Mouse (Mus musculus) myocyte (in vitro differentiated cells): ENCODE results near the gene Pklr. TPM values are rescaled to one million over a fixed set of nuclear protein-coding genes. Genes with fewer than 3 reads are reported as not detected.

Source experiments
- H3K27me3 ChIP-seq: one replicate; pipeline ENCODE4 v1.6.1; 2011; ENCODE audit not compliant: control insufficient read depth, insufficient read depth, insufficient read length
- H3K36me3 ChIP-seq: one replicate; pipeline ENCODE4 v1.6.1; 2011; ENCODE audit not compliant: control insufficient read depth, insufficient read depth
- H3K4me2 ChIP-seq: one replicate; pipeline ENCODE4 v1.6.1; 2011; ENCODE audit warnings: low read depth, control low read depth
- H3K4me3 ChIP-seq: one replicate; pipeline ENCODE4 v1.5.1; 2011; ENCODE audit warnings: mild to moderate bottlenecking, control low read depth, moderate library complexity
- H3K79me2 ChIP-seq: one replicate; pipeline ENCODE4 v1.6.1; 2011; ENCODE audit not compliant: control insufficient read depth, insufficient read depth
- H3ac ChIP-seq: one replicate; pipeline ENCODE4 v1.6.1; 2011; ENCODE audit not compliant: control insufficient read depth, insufficient read length
- CEBPB ChIP-seq: IDR thresholded peaks from 2 replicates; pipeline ENCODE4 v1.6.1; 2011; ENCODE audit warnings: mild to moderate bottlenecking, moderate library complexity; ENCODE audit not compliant: poor library complexity, insufficient read depth, severe bottlenecking
- E2F4 ChIP-seq: IDR thresholded peaks from one replicate; pipeline ENCODE4 v1.6.1; 2011; ENCODE audit warnings: mild to moderate bottlenecking, control low read depth, moderate library complexity; ENCODE audit not compliant: insufficient read depth
- MAX ChIP-seq: IDR thresholded peaks from one replicate; pipeline ENCODE4 v1.6.1; 2011; ENCODE audit warnings: low read depth, mild to moderate bottlenecking, control low read depth
- MYOD1 ChIP-seq, 3 experiments: IDR thresholded peaks; one replicate each; pipeline ENCODE4 v1.6.1; 2011; ENCODE audit warnings: control low read depth in 2 of 3, low read depth in 2 of 3, mild to moderate bottlenecking in 2 of 3, moderate library complexity in 1 of 3; ENCODE audit not compliant: insufficient read length in 2 of 3, control insufficient read depth in 1 of 3
- MYOG ChIP-seq, 3 experiments: IDR thresholded peaks; one replicate each; pipeline ENCODE4 v1.6.1; 2011; ENCODE audit warnings: control low read depth in 2 of 3, low read depth in 2 of 3, mild to moderate bottlenecking in 2 of 3; ENCODE audit not compliant: insufficient read length in 2 of 3, control insufficient read depth in 1 of 3, insufficient read depth in 1 of 3
- POLR2A ChIP-seq: IDR thresholded peaks from one replicate; pipeline ENCODE4 v1.6.1; 2011; ENCODE audit warnings: low read depth, mild to moderate bottlenecking, control low read depth, moderate library complexity; ENCODE audit not compliant: insufficient read length
- POLR2AphosphoS2 ChIP-seq: IDR thresholded peaks from one replicate; pipeline ENCODE4 v1.6.1; 2011; ENCODE audit warnings: low read depth, control low read depth; ENCODE audit not compliant: insufficient read length
- REST ChIP-seq: IDR thresholded peaks from one replicate; pipeline ENCODE4 v1.6.1; 2011; ENCODE audit warnings: mild to moderate bottlenecking, control low read depth, moderate library complexity; ENCODE audit not compliant: insufficient read depth, insufficient read length
- SRF ChIP-seq: IDR thresholded peaks from one replicate; pipeline ENCODE4 v1.6.1; 2011; ENCODE audit warnings: low read depth; ENCODE audit not compliant: control insufficient read depth, insufficient read length
- TCF12 ChIP-seq: IDR thresholded peaks from one replicate; pipeline ENCODE4 v1.6.1; 2011; ENCODE audit warnings: mild to moderate bottlenecking, control low read depth; ENCODE audit not compliant: poor library complexity, insufficient read depth, severe bottlenecking
- TCF3 ChIP-seq: IDR thresholded peaks from one replicate; pipeline ENCODE4 v1.6.1; 2011; ENCODE audit warnings: low read depth, control low read depth; ENCODE audit not compliant: insufficient read length
- USF1 ChIP-seq: IDR thresholded peaks from one replicate; pipeline ENCODE4 v1.6.1; 2011; ENCODE audit warnings: low read depth, mild to moderate bottlenecking, control low read depth, moderate library complexity
- polyA plus RNA-seq: library from polyadenylated mRNA; unstranded; fragments of >200 nt; fragmentation: generic; extraction: Trizol; gene quantifications from one replicate; pipeline ENCODE4 v1.2.1, GENCODE M21; 2012; ENCODE audit warnings: missing spikeins

The Pklr gene
- polyA plus RNA-seq, 1 experiment = not detected

GRCm38 (mm10) chr3:89178107-89178385 is 42.1 kb downstream of the Pklr start:
- Histone ChIP-seq H3K79me2 (peaks cover 14% of the 10 kb centered on the region), H3ac (peak overlapping the region; percentile 36), H3K4me3 (peak overlapping the region; percentile 87), H3K36me3 (peaks cover 27% of the 10 kb centered on the region), H3K27me3 (no peaks in the 10 kb centered on the region), H3K4me2 (peak overlapping the region; percentile 93)
- TF ChIP-seq E2F4 (no peak), POLR2A (peak; percentile 8), SRF (no peak)

- no peak overlapping the region for H3K4me3 ChIP-seq
- no peak overlapping the region for H3K4me2 ChIP-seq
Measured at GRCm38 (mm10) chr3:89179056-89179455, 43.1 kb downstream of the Pklr start.

GRCm38 (mm10) chr3:89181749-89182500 is 46.0 kb downstream of the Pklr start:
- Histone ChIP-seq H3K79me2 (peaks cover 14% of the 10 kb centered on the region), H3K4me2 (no peak overlapping the region), H3K36me3 (no peaks in the 10 kb centered on the region), H3ac (no peak overlapping the region), H3K27me3 (no peaks in the 10 kb centered on the region), H3K4me3 (no peak overlapping the region)
- no peak for TF ChIP-seq REST

More at GRCm38 (mm10) chr3:89179056-89179455, 43.1 kb downstream of the Pklr start:
- Histone ChIP-seq H3ac (no peak overlapping the region), H3K36me3 (peaks cover 17% of the 10 kb centered on the region), H3K79me2 (peaks cover 14% of the 10 kb centered on the region), H3K27me3 (no peaks in the 10 kb centered on the region)
- TF ChIP-seq E2F4 = no peak
- TF ChIP-seq POLR2A = no peak
- no peak for TF ChIP-seq USF1
- TF ChIP-seq REST = no peak
- TF ChIP-seq MYOD1 (IDR thresholded peaks at IDR 0.05; ENCODE audit: control insufficient read depth in 1 of 3, insufficient read length in 2 of 3, low read depth in 2 of 3) = no peak
- TF ChIP-seq MYOG (IDR thresholded peaks at IDR 0.05; ENCODE audit: control insufficient read depth in 1 of 3, insufficient read depth in 1 of 3, insufficient read length in 2 of 3, low read depth in 2 of 3) = no peak

- Histone ChIP-seq H3K79me2 (peaks cover 14% of the 10 kb centered on the region), H3K36me3 (no peaks in the 10 kb centered on the region), H3K27me3 (no peaks in the 10 kb centered on the region), H3K4me3 (peak overlapping the region; percentile 35), H3ac (peak overlapping the region; percentile 8), H3K4me2 (no peak overlapping the region)
- no peak for TF ChIP-seq MAX
- no peak for TF ChIP-seq POLR2A
- no peak for TF ChIP-seq SRF
- no peak for TF ChIP-seq TCF3
- no peak for TF ChIP-seq TCF12
Measured at GRCm38 (mm10) chr3:89182531-89183057, 46.7 kb downstream of the Pklr start.

- peak within 1 kb of the TSS; percentile 68 for H3K4me2 ChIP-seq
- TF ChIP-seq POLR2AphosphoS2 (peak; percentile 80), MAX (no peak), MYOG (IDR thresholded peaks at IDR 0.05; ENCODE audit: control insufficient read depth in 1 of 3, insufficient read depth in 1 of 3, insufficient read length in 2 of 3, low read depth in 2 of 3) (no peak), REST (no peak), CEBPB (no peak), POLR2A (peak; percentile 61), TCF12 (no peak), E2F4 (no peak)
- H3ac ChIP-seq = peak within 1 kb of the TSS; percentile 8
- H3K79me2 ChIP-seq = peaks cover 7% of the 10 kb centered on the region
- no peaks in the 10 kb centered on the region for H3K36me3 ChIP-seq
- H3K27me3 ChIP-seq = no peaks in the 10 kb centered on the region
- peak within 1 kb of the TSS; percentile 35 for H3K4me3 ChIP-seq
Measured at GRCm38 (mm10) chr3:89183058-89183958, 47.4 kb downstream of the Pklr start, which contains the start of gene Fam189b. TSS of gene Fam189b (plus strand) at chr3:89183143.
